Mouse (Mus musculus): ENCODE data around the gene Nelfa. TPM values are rescaled to one million over a fixed set of nuclear protein-coding genes. Genes with fewer than 3 reads are reported as not detected.

The Nelfa gene
- polyA plus RNA-seq, 1 experiment from 2014 or later = 33.5 TPM

DNA sequence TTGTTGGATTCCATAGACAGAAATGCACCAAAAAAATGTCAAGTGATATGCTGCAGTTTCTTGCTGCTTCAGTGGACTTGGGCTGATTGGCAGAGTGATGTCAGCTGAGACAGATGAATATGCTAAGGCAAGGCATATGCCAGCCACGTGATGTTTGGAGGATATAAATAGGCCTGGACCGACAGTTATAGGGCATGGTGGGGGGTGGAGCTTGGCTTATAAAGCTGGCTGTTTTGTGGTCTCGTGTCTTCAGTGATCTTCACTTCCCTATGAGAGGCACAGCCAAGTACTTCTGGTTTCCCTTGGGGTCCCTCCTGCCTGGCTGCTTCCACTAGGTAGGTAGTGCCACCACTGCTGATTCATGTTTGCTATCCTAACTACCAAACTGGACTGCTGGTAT is 2.2 kb upstream of the Nelfa start:
- WGBS = 66% methylated on average over 3 of the region's 3 CpGs
- peaks cover 29% of the 10 kb centered on the region for H3K4me1 ChIP-seq
- peaks cover 16% of the 10 kb centered on the region for H3K9me3 ChIP-seq
- H3K27me3 ChIP-seq (replicated peaks) = no peaks in the 10 kb centered on the region
- no peak overlapping the region for H3K4me3 ChIP-seq
- H3K27ac ChIP-seq (replicated peaks) = no peak overlapping the region
- H3K4me2 ChIP-seq = no peak overlapping the region
- ATAC-seq (ENCODE audit: extremely low read depth, insufficient number of reproducible peaks, low FRiP score, low TSS enrichment) = no peak
- peaks cover 34% of the 10 kb centered on the region for H3K36me3 ChIP-seq
- no peak overlapping the region for H3K9ac ChIP-seq

DNA sequence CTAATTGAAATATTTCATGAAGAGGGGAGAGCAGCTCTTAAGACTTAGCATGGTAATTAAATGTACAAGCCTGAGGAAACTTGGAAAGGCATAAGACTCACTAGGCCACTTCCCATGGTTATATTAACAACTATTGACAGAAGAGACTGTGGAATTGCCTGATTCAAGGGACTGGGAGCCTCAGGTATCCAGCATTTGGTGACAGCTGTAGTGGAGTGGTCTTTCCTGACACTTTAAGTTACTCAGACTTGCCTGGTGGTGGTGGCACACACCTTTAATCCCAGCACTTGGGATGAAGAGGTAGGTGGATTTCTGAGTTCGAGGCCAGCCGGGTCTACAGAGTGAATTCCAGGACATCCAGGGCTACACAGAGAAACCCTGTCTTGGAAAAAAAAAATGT is 1.0 kb upstream of the Nelfa start:
- Histone ChIP-seq H3K4me3 (peak overlapping the region; percentile 97), H3K9me3 (peaks cover 12% of the 10 kb centered on the region), H3K4me2 (peak overlapping the region; percentile 79), H3K4me1 (peaks cover 31% of the 10 kb centered on the region), H3K36me3 (peaks cover 43% of the 10 kb centered on the region), H3K9ac (peak overlapping the region; percentile 90), H3K27ac (replicated peaks) (peak overlapping the region; percentile 89; the same call in 1 of the 2 replicates), H3K27me3 (replicated peaks) (no peaks in the 10 kb centered on the region)
- no peak for ATAC-seq (ENCODE audit: extremely low read depth, insufficient number of reproducible peaks, low FRiP score, low TSS enrichment)
- WGBS = 92% methylated on average over 2 of the region's 2 CpGs

DNA sequence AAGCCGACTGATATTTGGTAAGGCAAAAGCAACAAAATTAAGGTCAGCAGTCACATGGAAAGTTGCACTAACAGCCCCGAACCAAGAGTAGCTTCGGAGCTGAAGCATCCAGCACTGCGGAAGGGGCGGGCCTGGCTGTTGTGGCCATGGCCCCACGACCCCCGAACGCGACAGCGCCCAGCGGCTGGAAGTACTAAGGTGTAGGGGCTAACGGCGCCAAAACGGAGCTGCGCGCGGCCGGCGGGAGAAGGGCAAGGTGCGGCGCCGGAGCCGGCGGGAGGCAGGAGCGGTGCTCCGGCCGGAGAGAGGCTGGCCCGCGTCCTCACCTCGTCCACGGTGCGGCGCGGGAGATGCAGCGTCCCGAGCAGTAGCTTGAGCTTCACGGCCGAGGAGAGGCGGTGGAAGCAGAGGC is 507 bp downstream of the Nelfa start:
- WGBS = 0% methylated on average over 39 of the region's 39 CpGs
- Histone ChIP-seq H3K27ac (replicated peaks) (peak overlapping the region; percentile 95), H3K27me3 (replicated peaks) (no peaks in the 10 kb centered on the region), H3K9me3 (no peaks in the 10 kb centered on the region; the same call in 1 of the 2 replicates), H3K9ac (peak overlapping the region; percentile 96), H3K4me3 (peak overlapping the region; percentile 97), H3K4me1 (peaks cover 31% of the 10 kb centered on the region), H3K4me2 (peak overlapping the region; percentile 79), H3K36me3 (peaks cover 52% of the 10 kb centered on the region)
- ATAC-seq (ENCODE audit: extremely low read depth, insufficient number of reproducible peaks, low FRiP score, low TSS enrichment) = peak; percentile 47; the same call in 1 of the 2 replicates

DNA sequence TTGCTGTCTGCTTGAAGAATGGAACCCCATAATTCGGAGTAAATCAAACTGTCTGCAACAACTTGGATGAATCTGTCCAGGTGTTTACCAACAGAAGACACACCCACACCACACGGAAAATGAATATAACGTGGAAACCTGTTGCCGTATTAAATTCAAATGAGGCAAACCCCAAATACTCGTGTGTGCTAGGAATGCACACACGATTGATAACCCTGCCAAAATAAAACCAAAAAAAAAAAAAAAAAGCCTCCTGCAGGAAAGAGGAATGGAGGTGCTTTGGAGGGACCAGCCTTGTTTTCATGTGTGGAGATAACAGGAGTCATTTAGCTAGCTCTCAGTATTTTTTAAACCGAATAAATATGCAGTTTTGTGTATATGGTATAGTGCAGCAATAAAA is 1.3 kb downstream of the Nelfa start:
- Histone ChIP-seq H3K4me2 (peak overlapping the region; percentile 79), H3K9ac (peak overlapping the region; percentile 96), H3K27me3 (replicated peaks) (no peaks in the 10 kb centered on the region), H3K27ac (replicated peaks) (no peak overlapping the region), H3K4me1 (peaks cover 31% of the 10 kb centered on the region), H3K4me3 (peak overlapping the region; percentile 97), H3K9me3 (no peaks in the 10 kb centered on the region; the same call in 1 of the 2 replicates), H3K36me3 (peaks cover 53% of the 10 kb centered on the region)
- 65% methylated on average over 7 of the region's 7 CpGs for WGBS
- ATAC-seq (ENCODE audit: extremely low read depth, insufficient number of reproducible peaks, low FRiP score, low TSS enrichment) = no peak

DNA sequence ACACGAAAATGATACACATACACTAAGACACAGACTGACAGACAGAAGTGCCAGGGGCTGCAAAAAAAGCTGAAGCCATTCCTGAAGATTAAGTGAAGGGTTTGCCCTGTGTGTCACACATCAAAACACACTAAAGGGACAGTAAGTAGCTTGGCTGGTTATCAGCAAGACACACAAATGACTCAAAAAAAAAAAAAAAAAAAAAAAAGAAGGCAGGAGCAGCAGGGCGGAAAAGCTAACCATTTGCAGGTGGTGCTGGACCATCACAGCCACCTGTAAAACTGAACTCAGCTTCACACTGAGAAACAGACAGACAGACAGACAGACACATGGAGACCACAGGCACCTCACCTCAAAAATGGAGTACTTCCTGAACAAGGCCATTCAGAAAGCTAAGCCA is 2.1 kb downstream of the Nelfa start:
- Histone ChIP-seq H3K9me3 (peaks cover 4% of the 10 kb centered on the region; the same call in 1 of the 2 replicates), H3K4me1 (peaks cover 31% of the 10 kb centered on the region), H3K27me3 (replicated peaks) (no peaks in the 10 kb centered on the region), H3K27ac (replicated peaks) (no peak overlapping the region), H3K9ac (peak overlapping the region; percentile 34), H3K36me3 (peaks cover 55% of the 10 kb centered on the region), H3K4me3 (peak overlapping the region; percentile 97), H3K4me2 (peak overlapping the region; percentile 79)
- 84% methylated on average over 2 of the region's 2 CpGs for WGBS
- no peak for ATAC-seq (ENCODE audit: extremely low read depth, insufficient number of reproducible peaks, low FRiP score, low TSS enrichment)

DNA sequence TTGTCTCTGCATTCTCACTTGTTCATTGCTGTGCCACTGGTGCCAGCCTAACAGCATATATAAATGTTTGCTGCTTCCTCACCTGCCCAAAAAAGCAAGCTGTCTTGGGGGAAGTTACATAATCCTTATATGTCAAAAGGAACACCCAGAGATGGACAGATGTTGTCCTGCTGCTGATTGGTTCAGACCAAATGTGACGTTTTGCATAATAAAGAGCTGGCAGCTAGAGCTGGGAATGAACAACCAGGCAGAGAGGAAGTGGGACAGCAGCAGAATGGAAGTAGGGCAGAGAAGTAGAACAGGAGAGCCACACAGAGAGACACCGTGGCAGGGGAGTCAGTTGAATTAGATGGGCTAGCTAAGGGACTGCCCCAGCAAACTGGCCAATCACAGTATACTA is 3.8 kb downstream of the Nelfa start:
- H3K9me3 ChIP-seq = peaks cover 11% of the 10 kb centered on the region
- no peak overlapping the region for H3K27ac ChIP-seq (replicated peaks)
- H3K36me3 ChIP-seq = peaks cover 57% of the 10 kb centered on the region
- H3K9ac ChIP-seq = no peak overlapping the region
- WGBS = 84% methylated on average over 2 of the region's 2 CpGs
- H3K4me1 ChIP-seq = peaks cover 30% of the 10 kb centered on the region
- H3K27me3 ChIP-seq (replicated peaks) = no peaks in the 10 kb centered on the region
- H3K4me3 ChIP-seq = no peak overlapping the region
- no peak for ATAC-seq (ENCODE audit: extremely low read depth, insufficient number of reproducible peaks, low FRiP score, low TSS enrichment)
- H3K4me2 ChIP-seq = no peak overlapping the region

DNA sequence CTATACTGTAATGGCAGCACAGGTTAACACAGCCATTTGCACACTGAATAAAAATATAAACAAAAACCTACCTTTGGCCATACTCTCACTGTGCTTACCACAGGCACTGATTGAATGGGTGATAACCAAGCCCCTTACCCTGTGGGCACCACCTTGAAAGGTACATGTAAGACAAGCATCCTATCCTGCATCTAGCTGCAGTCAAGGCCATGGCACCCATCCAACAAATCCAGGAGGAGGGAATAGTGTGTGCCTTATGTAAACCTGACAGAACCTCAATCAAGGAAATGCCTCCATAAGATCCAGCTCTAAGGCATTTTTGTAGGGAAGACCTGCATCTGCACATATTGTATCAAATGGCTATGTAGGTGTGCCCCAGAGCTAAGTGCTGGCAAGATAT is 10.0 kb downstream of the Nelfa start:
- no peaks in the 10 kb centered on the region for H3K27me3 ChIP-seq (replicated peaks)
- H3K9me3 ChIP-seq = peaks cover 11% of the 10 kb centered on the region
- peaks cover 56% of the 10 kb centered on the region for H3K36me3 ChIP-seq
- H3K4me3 ChIP-seq = no peak overlapping the region
- H3K9ac ChIP-seq = no peak overlapping the region
- no peak overlapping the region for H3K27ac ChIP-seq (replicated peaks)
- peaks cover 12% of the 10 kb centered on the region for H3K4me1 ChIP-seq
- no peak for ATAC-seq (ENCODE audit: extremely low read depth, insufficient number of reproducible peaks, low FRiP score, low TSS enrichment)
- no peak overlapping the region for H3K4me2 ChIP-seq

DNA sequence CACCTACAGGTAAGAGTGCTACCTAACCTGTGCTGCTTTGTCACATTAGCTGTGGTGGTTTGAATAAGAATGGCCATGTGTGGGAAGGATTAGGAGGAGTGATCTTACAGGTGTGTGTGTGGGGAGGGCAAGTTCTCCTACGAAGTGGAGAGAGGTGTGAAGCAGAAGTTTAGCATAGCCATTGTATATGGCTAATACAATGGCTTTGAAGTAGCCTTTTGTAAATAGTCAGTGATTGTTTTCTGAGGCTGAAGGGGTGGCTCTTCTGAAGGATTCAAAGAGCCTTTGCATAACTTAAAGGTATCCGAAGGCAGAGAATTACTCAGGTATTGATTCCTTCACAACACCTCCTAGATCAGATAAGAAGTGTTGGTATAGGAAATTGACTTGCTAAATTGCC is 13.6 kb downstream of the Nelfa start:
- peaks cover 12% of the 10 kb centered on the region for H3K4me1 ChIP-seq
- peaks cover 55% of the 10 kb centered on the region for H3K36me3 ChIP-seq
- H3K9ac ChIP-seq = no peak overlapping the region
- no peak for ATAC-seq (ENCODE audit: extremely low read depth, insufficient number of reproducible peaks, low FRiP score, low TSS enrichment)
- no peaks in the 10 kb centered on the region for H3K27me3 ChIP-seq (replicated peaks)
- no peak overlapping the region for H3K4me2 ChIP-seq
- WGBS = 58% methylated on average over 2 of the region's 2 CpGs
- no peaks in the 10 kb centered on the region for H3K9me3 ChIP-seq
- no peak overlapping the region for H3K4me3 ChIP-seq
- H3K27ac ChIP-seq (replicated peaks) = no peak overlapping the region

DNA sequence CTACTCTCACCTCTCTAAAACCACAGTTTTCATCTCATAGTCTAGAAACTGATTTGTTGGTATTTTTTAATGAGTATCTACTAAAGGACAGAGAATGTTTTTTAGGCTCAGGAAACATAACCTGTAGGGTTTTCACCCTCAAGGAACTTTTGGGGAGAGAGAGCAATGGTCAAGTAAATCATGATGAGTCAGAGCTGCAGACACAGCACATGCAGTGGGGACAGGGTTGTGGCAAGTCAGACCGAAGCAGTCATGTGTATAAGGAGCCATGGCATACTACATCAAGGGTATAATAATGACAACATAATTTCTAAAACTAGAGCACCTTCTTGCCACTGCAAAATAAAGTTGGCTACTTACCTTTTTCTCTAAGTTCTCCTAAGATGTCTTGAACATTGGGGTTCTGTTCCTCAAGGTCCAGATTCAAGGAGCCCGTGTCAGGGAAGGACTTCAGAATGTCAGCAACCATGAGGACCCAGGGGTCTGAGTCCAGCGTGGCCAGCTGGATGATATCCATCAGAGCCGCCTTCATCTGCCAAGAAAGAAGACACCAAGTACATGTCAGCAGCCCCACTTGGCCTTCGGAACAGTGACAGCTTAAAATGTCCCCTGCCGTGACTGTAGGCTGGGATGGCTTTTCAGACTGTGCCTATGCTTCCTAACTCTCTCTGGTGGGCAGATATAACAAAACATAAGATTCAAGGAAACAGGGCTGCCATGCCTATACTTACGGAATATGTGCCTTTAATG is 14.6 kb downstream of the Nelfa start:
- 81% methylated on average over 7 of the region's 7 CpGs for WGBS
- ATAC-seq (ENCODE audit: extremely low read depth, insufficient number of reproducible peaks, low FRiP score, low TSS enrichment) = no peak

DNA sequence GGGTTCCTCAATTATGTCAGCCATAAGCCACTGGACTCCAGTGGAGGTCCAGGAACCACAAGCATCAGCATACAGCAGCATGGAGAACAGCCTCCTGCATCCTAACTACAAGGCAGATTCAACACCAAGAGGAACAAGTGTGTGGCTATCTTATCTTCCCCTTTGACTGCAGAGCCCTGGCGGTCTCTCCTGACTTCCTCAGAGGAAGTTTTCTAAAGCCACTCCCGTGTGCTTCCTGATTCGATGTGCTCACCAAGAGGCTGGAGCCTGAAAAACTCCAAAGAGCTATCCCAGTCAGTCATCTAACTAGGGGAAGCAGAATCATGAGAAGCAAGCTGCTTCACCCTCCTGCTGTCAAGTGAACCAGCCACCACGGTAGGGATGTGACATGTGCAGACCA is 15.3 kb downstream of the Nelfa start:
- no peak overlapping the region for H3K4me2 ChIP-seq
- peaks cover 12% of the 10 kb centered on the region for H3K4me1 ChIP-seq
- no peaks in the 10 kb centered on the region for H3K27me3 ChIP-seq (replicated peaks)
- 0 out of 2 replicates have a peak overlapping the region, but pooled peaks have one; percentile 2 for H3K27ac ChIP-seq (replicated peaks)
- 0 out of 2 replicates have a peak, but pooled peaks cover under 1% of the 10 kb centered on the region for H3K9me3 ChIP-seq
- 31% methylated on average over 4 of the region's 4 CpGs for WGBS
- no peak overlapping the region for H3K4me3 ChIP-seq
- no peak overlapping the region for H3K9ac ChIP-seq
- peaks cover 56% of the 10 kb centered on the region for H3K36me3 ChIP-seq
- no peak for ATAC-seq (ENCODE audit: extremely low read depth, insufficient number of reproducible peaks, low FRiP score, low TSS enrichment)

More for the DNA sequence above, 14.6 kb downstream of the Nelfa start:
- peaks cover 12% of the 10 kb centered on the region for H3K4me1 ChIP-seq
- peaks cover 56% of the 10 kb centered on the region for H3K36me3 ChIP-seq
- H3K9me3 ChIP-seq = no peaks in the 10 kb centered on the region
- no peak overlapping the region for H3K4me3 ChIP-seq
- H3K27me3 ChIP-seq (replicated peaks) = no peaks in the 10 kb centered on the region
- H3K27ac ChIP-seq (replicated peaks) = 0 out of 2 replicates have a peak overlapping the region, but pooled peaks have one; percentile 2
- no peak overlapping the region for H3K4me2 ChIP-seq
- no peak overlapping the region for H3K9ac ChIP-seq

DNA sequence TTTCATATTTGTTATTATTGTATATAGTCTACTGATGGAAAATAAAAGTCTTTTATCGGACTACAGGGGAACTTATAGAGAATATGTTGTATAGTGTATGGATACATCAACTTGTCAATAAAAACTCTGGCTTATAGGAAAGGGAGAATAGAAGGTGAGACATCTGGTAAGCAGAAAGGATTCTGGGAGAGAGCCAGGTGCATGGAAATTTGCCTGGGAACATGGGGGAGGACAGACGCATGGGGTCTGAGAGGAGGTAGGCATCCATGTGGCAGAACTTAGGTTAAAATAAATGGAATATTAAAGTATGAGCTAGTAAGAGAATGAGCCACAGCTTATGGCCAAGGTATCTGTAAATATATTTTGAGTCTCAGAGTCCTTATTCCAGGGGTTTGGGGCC is 16.2 kb downstream of the Nelfa start:
- Histone ChIP-seq H3K4me1 (peaks cover 12% of the 10 kb centered on the region), H3K27ac (replicated peaks) (no peak overlapping the region), H3K9ac (no peak overlapping the region), H3K36me3 (peaks cover 64% of the 10 kb centered on the region), H3K4me3 (no peak overlapping the region), H3K4me2 (no peak overlapping the region), H3K9me3 (0 out of 2 replicates have a peak, but pooled peaks cover 3% of the 10 kb centered on the region), H3K27me3 (replicated peaks) (no peaks in the 10 kb centered on the region)
- no peak for ATAC-seq (ENCODE audit: extremely low read depth, insufficient number of reproducible peaks, low FRiP score, low TSS enrichment)
- WGBS = 90% methylated on average over 2 of the region's 2 CpGs

DNA sequence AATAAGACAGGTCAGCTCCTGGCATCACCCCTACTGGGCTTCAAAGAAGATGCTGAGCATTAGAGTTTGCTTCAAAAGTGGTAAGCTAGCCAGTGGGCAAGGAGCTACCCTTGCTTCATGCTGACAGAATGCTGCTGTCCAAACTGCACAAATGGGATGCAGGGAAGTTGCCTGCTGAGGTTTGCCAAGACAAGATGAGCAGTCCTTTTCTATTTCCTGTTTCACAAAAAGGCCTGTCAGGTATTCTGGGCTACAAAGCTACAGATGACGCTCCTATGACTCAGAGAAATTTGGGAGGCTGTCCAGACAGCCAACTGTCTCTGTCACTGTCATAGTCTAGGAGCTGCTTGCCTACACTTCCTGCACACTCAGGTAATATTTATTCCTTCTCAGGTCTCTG is 16.7 kb downstream of the Nelfa start:
- no peak for ATAC-seq (ENCODE audit: extremely low read depth, insufficient number of reproducible peaks, low FRiP score, low TSS enrichment)
- Histone ChIP-seq H3K36me3 (peaks cover 68% of the 10 kb centered on the region), H3K9me3 (0 out of 2 replicates have a peak, but pooled peaks cover 3% of the 10 kb centered on the region), H3K27ac (replicated peaks) (no peak overlapping the region), H3K27me3 (replicated peaks) (no peaks in the 10 kb centered on the region), H3K9ac (no peak overlapping the region), H3K4me2 (no peak overlapping the region), H3K4me1 (peaks cover 12% of the 10 kb centered on the region), H3K4me3 (no peak overlapping the region)
- 100% methylated on average over 1 of the region's 1 CpGs for WGBS

Data from heart, embryonic 13.5 days (tissue).